Comparison of ENCODE assay signal across 7 mouse cellular contexts in the genomic region with DNA sequence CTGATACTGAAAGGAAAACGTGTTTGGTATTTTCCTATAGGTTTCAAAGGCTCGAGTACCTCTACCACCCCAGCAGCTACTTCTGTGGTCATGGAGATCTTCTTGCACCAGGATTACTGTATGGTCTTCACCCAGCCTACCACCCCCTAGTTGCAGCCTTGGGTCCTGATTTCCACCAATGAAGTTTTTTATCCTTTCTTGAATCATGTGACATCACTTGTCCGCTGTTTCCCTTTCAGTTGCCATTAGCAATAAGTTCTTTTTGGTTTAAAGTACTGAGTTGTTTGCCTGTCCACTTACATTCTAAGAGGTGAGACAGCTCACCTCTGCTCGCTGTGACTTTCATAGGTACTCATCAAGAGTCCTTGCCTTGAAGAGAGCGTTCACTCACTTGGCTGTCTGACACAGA. TPM values are rescaled to one million over a fixed set of nuclear protein-coding genes. Genes with fewer than 3 reads are reported as not detected.
DNase-seq lines count a peak whose midpoint lies in the region; ATAC-seq and TF ChIP-seq lines count a peak whose summit lies in the region.

No protein-coding gene starts in this region.

- peak; percentile 63 for TF ChIP-seq CTCF in layer of hippocampus, adult 2 months (conservative IDR thresholded peaks at IDR 0.05)

- peak overlapping the region; percentile 100 for H3K4me3 ChIP-seq in layer of hippocampus, adult 2 months

- H3K27ac ChIP-seq in layer of hippocampus, adult 2 months = peak overlapping the region; percentile 96

- ATAC-seq in granulocyte monocyte progenitor cell, adult 5-6 weeks (replicated peaks; ENCODE audit: poor library complexity, severe bottlenecking) = peak; percentile 69
- ATAC-seq in megakaryocyte, adult 5-6 weeks (ENCODE audit: poor library complexity, severe bottlenecking) = peak; percentile 44

- DNase-seq in right cerebral cortex, adult 2 months (ENCODE audit: low spot score in 2 of 2) = peak; percentile 50 to 58
- no peak for DNase-seq in right cerebral cortex, postnatal 4 days
- DNase-seq in brain, adult 2 months (ENCODE audit: low read depth, low spot score) = peak; percentile 75
- DNase-seq in layer of hippocampus, adult 2 months (ENCODE audit: low spot score in 2 of 2) = peak; percentile 32 to 44
- DNase-seq in thymus, postnatal 0 days (ENCODE audit: low spot score) = peak; percentile 40

RNA-seq across cellular contexts. Expression of a gene that starts 0.6 kb away (rescaled TPM):
- total RNA-seq in granulocyte monocyte progenitor cell, adult 5-6 weeks (2014; fragmentation: Nextera tagmentation) = 5.0 and 12.6 TPM in 2 replicates
- 17.1 and 21.7 TPM in 2 replicates for total RNA-seq in granulocyte monocyte progenitor cell, adult 5-6 weeks (2017)
- 10 to 100 TPM; 15.2 to 15.9 TPM for total RNA-seq in layer of hippocampus, adult 2 months (2021)
- 11.9 and 12.3 TPM in 2 replicates for total RNA-seq in megakaryocyte, adult 5-6 weeks (2015)
- 12.4 and 15.9 TPM in 2 replicates for total RNA-seq in megakaryocyte, adult 5-6 weeks (2017)
- polyA plus RNA-seq in thymus, postnatal 0 days (2015; fragmentation: Nextera tagmentation; extraction: Ambion mirVana) = 22.8 and 24.3 TPM in 2 replicates
